Mouse (Mus musculus) intestine, embryonic 14.5 days (tissue): ENCODE measurements around the gene Serpinb3d. TPM values are rescaled to one million over a fixed set of nuclear protein-coding genes. Genes with fewer than 3 reads are reported as not detected.
"Not testable (repeated sequence)": the region's sequence is repeated elsewhere in the genome, so short reads cannot be mapped to it uniquely, and the experiment has no call there.

Source experiments
- ATAC-seq: fragments of 200-750 bp; cut with Nextera tagmentation; replicated peaks from 2 replicates; pipeline ENCODE4 v1.8.0; 2017; ENCODE audit warnings: low read depth, moderate number of reproducible peaks, moderate TSS enrichment, moderate library complexity; ENCODE audit not compliant: low FRiP score, low TSS enrichment
- DNase-seq: peaks from one replicate; pipeline ENCODE4 v3.0.0-alpha.2; 2018; ENCODE audit warnings: low spot score
- H3K27ac ChIP-seq: fragments of 300-500 bp; sonication (generic); 2 replicates; pipeline ENCODE4 v1.5.1; 2014; ENCODE audit warnings: low read depth, mild to moderate bottlenecking, control low read depth
- H3K27me3 ChIP-seq: fragments of 300-500 bp; sonication (generic); replicated peaks from 2 replicates; pipeline ENCODE4 v1.6.1; 2014; ENCODE audit warnings: low read length, control low read depth; ENCODE audit not compliant: control insufficient read depth, insufficient read depth
- H3K36me3 ChIP-seq: fragments of 300-500 bp; sonication (generic); 2 replicates; pipeline ENCODE4 v1.6.1; 2014; ENCODE audit warnings: low read length, control low read depth; ENCODE audit not compliant: control insufficient read depth, insufficient read depth
- H3K4me1 ChIP-seq: fragments of 300-500 bp; sonication (generic); replicated peaks from 2 replicates; pipeline ENCODE4 v1.6.1; 2014; ENCODE audit warnings: low read length, control low read depth, mixed read lengths; ENCODE audit not compliant: control insufficient read depth, insufficient read depth
- H3K4me2 ChIP-seq: fragments of 300-500 bp; sonication (generic); 2 replicates; pipeline ENCODE4 v1.6.1; 2014; ENCODE audit warnings: low read length
- H3K4me3 ChIP-seq: fragments of 300-500 bp; sonication (generic); 2 replicates; pipeline ENCODE4 v1.5.1; 2014; ENCODE audit warnings: low read depth, low read length, control low read depth, mixed read lengths
- H3K9ac ChIP-seq: fragments of 300-500 bp; sonication (generic); 2 replicates; pipeline ENCODE4 v1.6.1; 2014; ENCODE audit warnings: mild to moderate bottlenecking, low read length
- H3K9me3 ChIP-seq: fragments of 300-500 bp; sonication (generic); 2 replicates; pipeline ENCODE4 v1.6.1; 2016; ENCODE audit warnings: low read length, control low read depth; ENCODE audit not compliant: control insufficient read depth
- WGBS: fragments of 180-500 bp; shearing (Covaris S2); extraction: QIAGEN DNeasy Blood & Tissue Kit; methylation state at CpG from one replicate; pipeline ENCODE4 v1.1.7; 2014; 5-methylcytosine and 5-hydroxymethylcytosine counted together
- polyA plus RNA-seq: library from polyadenylated mRNA; unstranded; fragments of >200 nt; fragmentation: Nextera tagmentation; extraction: Ambion mirVana; gene quantifications from 2 replicates; pipeline ENCODE4 v1.2.1, GENCODE M21; 2014

Serpinb3d gene
- not detected in 2 replicates for polyA plus RNA-seq

GRCm38 (mm10) chr1:107083406-107083805 lies at the start of gene Serpinb3d:
TSS of gene Serpinb3d (minus strand) at chr1:107083506.
- H3K4me3 ChIP-seq = no peak within 1 kb of the TSS
- ATAC-seq = no peak

GRCm38 (mm10) chr1:107127453-107127852 lies 44.1 kb upstream of the Serpinb3d start:
- not testable (repeated sequence) for H3K9ac ChIP-seq, H3K27me3 ChIP-seq, H3K4me3 ChIP-seq, H3K36me3 ChIP-seq, H3K4me2 ChIP-seq, DNase-seq, H3K4me1 ChIP-seq, H3K9me3 ChIP-seq, H3K27ac ChIP-seq, ATAC-seq

More at GRCm38 (mm10) chr1:107083406-107083805, at the start of gene Serpinb3d:
- no peak within 1 kb of the TSS for H3K4me2 ChIP-seq
- H3K36me3 ChIP-seq = no peaks in the 10 kb centered on the region
- H3K9ac ChIP-seq = no peak within 1 kb of the TSS
- DNase-seq = no peak
- H3K4me1 ChIP-seq = no peaks in the 10 kb centered on the region
- no peak within 1 kb of the TSS for H3K27ac ChIP-seq
- no peaks in the 10 kb centered on the region for H3K27me3 ChIP-seq
- H3K9me3 ChIP-seq = no peaks in the 10 kb centered on the region

GRCm38 (mm10) chr1:107098417-107098816 lies 15.1 kb upstream of the Serpinb3d start:
- H3K27me3 ChIP-seq = no peaks in the 10 kb centered on the region
- WGBS = 91% methylated on average over 2 of the region's 2 CpGs
- no peak overlapping the region for H3K4me2 ChIP-seq
- no peaks in the 10 kb centered on the region for H3K36me3 ChIP-seq
- no peaks in the 10 kb centered on the region for H3K4me1 ChIP-seq
- no peak for DNase-seq
- H3K9ac ChIP-seq = no peak overlapping the region
- H3K9me3 ChIP-seq = no peaks in the 10 kb centered on the region
- no peak for ATAC-seq
- no peak overlapping the region for H3K4me3 ChIP-seq
- H3K27ac ChIP-seq = no peak overlapping the region

GRCm38 (mm10) chr1:107052203-107052602 lies 31.1 kb downstream of the Serpinb3d start, which contains the start of gene Serpinb3a:
TSS of gene Serpinb3a (minus strand) at chr1:107052303.
- H3K9me3 ChIP-seq = no peaks in the 10 kb centered on the region
- H3K36me3 ChIP-seq = no peaks in the 10 kb centered on the region
- H3K4me1 ChIP-seq = no peaks in the 10 kb centered on the region
- H3K4me2 ChIP-seq = no peak within 1 kb of the TSS
- WGBS = 80% methylated on average over 1 of the region's 1 CpGs
- H3K9ac ChIP-seq = no peak within 1 kb of the TSS
- no peaks in the 10 kb centered on the region for H3K27me3 ChIP-seq
- H3K27ac ChIP-seq = no peak within 1 kb of the TSS
- ATAC-seq (no peak), DNase-seq (no peak)
- no peak within 1 kb of the TSS for H3K4me3 ChIP-seq

GRCm38 (mm10) chr1:107034236-107034635 lies 49.1 kb downstream of the Serpinb3d start:
- not testable (repeated sequence) for H3K4me3 ChIP-seq, DNase-seq, H3K4me2 ChIP-seq, H3K9me3 ChIP-seq, H3K27ac ChIP-seq, ATAC-seq, H3K27me3 ChIP-seq, H3K4me1 ChIP-seq, H3K9ac ChIP-seq, H3K36me3 ChIP-seq
- WGBS = 94% methylated on average over 3 of the region's 3 CpGs

Other genes starting within 250 kb of the Serpinb3d start
- 0.27 TPM in 1 of 2 replicates, not detected in the other for gene Serpinb5, start 222.3 kb downstream of the Serpinb3d start, polyA plus RNA-seq
- gene Serpinb12, start 149.1 kb downstream of the Serpinb3d start, polyA plus RNA-seq = not detected in 2 replicates
- not detected in 2 replicates for gene Serpinb13, start 102.5 kb downstream of the Serpinb3d start, polyA plus RNA-seq
- gene Serpinb3a, start 31.2 kb downstream of the Serpinb3d start, polyA plus RNA-seq = not detected in 2 replicates
- not detected in 2 replicates for gene Serpinb3b, start 194.9 kb upstream of the Serpinb3d start, polyA plus RNA-seq
- not detected in 2 replicates for gene Serpinb3c, start 194.9 kb upstream of the Serpinb3d start, polyA plus RNA-seq